Mouse (Mus musculus): ENCODE measurements around the gene Gm37240.

Gene Gm37240

GRCm38 (mm10) chr3:85827283-85827682, 60.0 kb downstream of the Gm37240 start:
- DNase-seq (ENCODE audit: low spot score) = no peak

GRCm38 (mm10) chr3:85820839-85821548, 66.3 kb downstream of the Gm37240 start:
- DNase-seq (ENCODE audit: low spot score) = no peak

- DNase-seq (ENCODE audit: low spot score) = no peak
Measured at GRCm38 (mm10) chr3:85819319-85819718, 68.0 kb downstream of the Gm37240 start.

- DNase-seq (ENCODE audit: low spot score) = no peak
Measured at GRCm38 (mm10) chr3:85817191-85817590, 70.1 kb downstream of the Gm37240 start, which contains the start of gene Fam160a1. Fam160a1 (minus strand) TSS chr3:85817291.

GRCm38 (mm10) chr3:85814241-85814640, 73.1 kb downstream of the Gm37240 start:
- peak; percentile 22 for DNase-seq (ENCODE audit: low spot score)

- peak; percentile 21 for DNase-seq (ENCODE audit: low spot score)
Measured at GRCm38 (mm10) chr3:85813101-85814014, 74.0 kb downstream of the Gm37240 start.

GRCm38 (mm10) chr3:85812010-85812409, 75.3 kb downstream of the Gm37240 start:
- no peak for DNase-seq (ENCODE audit: low spot score)

- DNase-seq (ENCODE audit: low spot score) = no peak
Measured at GRCm38 (mm10) chr3:85793166-85793565, 94.2 kb downstream of the Gm37240 start.

- DNase-seq (ENCODE audit: low spot score) = no peak
Measured at GRCm38 (mm10) chr3:85789748-85790147, 97.6 kb downstream of the Gm37240 start.

- no peak for DNase-seq (ENCODE audit: low spot score)
Measured at GRCm38 (mm10) chr3:85786501-85786900, 100.8 kb downstream of the Gm37240 start.

GRCm38 (mm10) chr3:85780906-85781305, 106.4 kb downstream of the Gm37240 start:
- DNase-seq (ENCODE audit: low spot score) = no peak

- no peak for DNase-seq (ENCODE audit: low spot score)
Measured at GRCm38 (mm10) chr3:85780332-85780731, 107.0 kb downstream of the Gm37240 start.

GRCm38 (mm10) chr3:85777841-85778240, 109.5 kb downstream of the Gm37240 start:
- no peak for DNase-seq (ENCODE audit: low spot score)

GRCm38 (mm10) chr3:85777356-85777755, 110.0 kb downstream of the Gm37240 start:
- DNase-seq (ENCODE audit: low spot score) = no peak

GRCm38 (mm10) chr3:85776707-85777106, 110.6 kb downstream of the Gm37240 start:
- no peak for DNase-seq (ENCODE audit: low spot score)

- DNase-seq (ENCODE audit: low spot score) = no peak
Measured at GRCm38 (mm10) chr3:85776126-85776525, 111.2 kb downstream of the Gm37240 start.

GRCm38 (mm10) chr3:85773886-85774285, 113.4 kb downstream of the Gm37240 start:
- no peak for DNase-seq (ENCODE audit: low spot score)

- DNase-seq (ENCODE audit: low spot score) = no peak
Measured at GRCm38 (mm10) chr3:85773425-85773824, 113.9 kb downstream of the Gm37240 start.

- no peak for DNase-seq (ENCODE audit: low spot score)
Measured at GRCm38 (mm10) chr3:85764937-85765337, 122.4 kb downstream of the Gm37240 start.

GRCm38 (mm10) chr3:85764008-85764834, 123.1 kb downstream of the Gm37240 start:
- DNase-seq (ENCODE audit: low spot score) = no peak

GRCm38 (mm10) chr3:85757944-85758343, 129.4 kb downstream of the Gm37240 start:
- no peak for DNase-seq (ENCODE audit: low spot score)

- no peak for DNase-seq (ENCODE audit: low spot score)
Measured at GRCm38 (mm10) chr3:85757435-85757834, 129.9 kb downstream of the Gm37240 start.
